Mouse (Mus musculus) myocyte (in vitro differentiated cells): ENCODE results near the gene a. TPM values are rescaled to one million over a fixed set of nuclear protein-coding genes. Genes with fewer than 3 reads are reported as not detected.

Experiments used
- H3K27me3 ChIP-seq: one replicate; pipeline ENCODE4 v1.6.1; 2011; ENCODE audit not compliant: control insufficient read depth, insufficient read depth, insufficient read length
- H3K36me3 ChIP-seq: one replicate; pipeline ENCODE4 v1.6.1; 2011; ENCODE audit not compliant: control insufficient read depth, insufficient read depth
- H3K4me2 ChIP-seq: one replicate; pipeline ENCODE4 v1.6.1; 2011; ENCODE audit warnings: low read depth, control low read depth
- H3K4me3 ChIP-seq: one replicate; pipeline ENCODE4 v1.5.1; 2011; ENCODE audit warnings: mild to moderate bottlenecking, control low read depth, moderate library complexity
- H3K79me2 ChIP-seq: one replicate; pipeline ENCODE4 v1.6.1; 2011; ENCODE audit not compliant: control insufficient read depth, insufficient read depth
- H3ac ChIP-seq: one replicate; pipeline ENCODE4 v1.6.1; 2011; ENCODE audit not compliant: control insufficient read depth, insufficient read length
- CEBPB ChIP-seq: IDR thresholded peaks from 2 replicates; pipeline ENCODE4 v1.6.1; 2011; ENCODE audit warnings: mild to moderate bottlenecking, moderate library complexity; ENCODE audit not compliant: poor library complexity, insufficient read depth, severe bottlenecking
- E2F4 ChIP-seq: IDR thresholded peaks from one replicate; pipeline ENCODE4 v1.6.1; 2011; ENCODE audit warnings: mild to moderate bottlenecking, control low read depth, moderate library complexity; ENCODE audit not compliant: insufficient read depth
- MAX ChIP-seq: IDR thresholded peaks from one replicate; pipeline ENCODE4 v1.6.1; 2011; ENCODE audit warnings: low read depth, mild to moderate bottlenecking, control low read depth
- MYOD1 ChIP-seq, 3 experiments: IDR thresholded peaks; one replicate each; pipeline ENCODE4 v1.6.1; 2011; ENCODE audit warnings: control low read depth in 2 of 3, low read depth in 2 of 3, mild to moderate bottlenecking in 2 of 3, moderate library complexity in 1 of 3; ENCODE audit not compliant: insufficient read length in 2 of 3, control insufficient read depth in 1 of 3
- MYOG ChIP-seq, 3 experiments: IDR thresholded peaks; one replicate each; pipeline ENCODE4 v1.6.1; 2011; ENCODE audit warnings: control low read depth in 2 of 3, low read depth in 2 of 3, mild to moderate bottlenecking in 2 of 3; ENCODE audit not compliant: insufficient read length in 2 of 3, control insufficient read depth in 1 of 3, insufficient read depth in 1 of 3
- POLR2A ChIP-seq: IDR thresholded peaks from one replicate; pipeline ENCODE4 v1.6.1; 2011; ENCODE audit warnings: low read depth, mild to moderate bottlenecking, control low read depth, moderate library complexity; ENCODE audit not compliant: insufficient read length
- POLR2AphosphoS2 ChIP-seq: IDR thresholded peaks from one replicate; pipeline ENCODE4 v1.6.1; 2011; ENCODE audit warnings: low read depth, control low read depth; ENCODE audit not compliant: insufficient read length
- REST ChIP-seq: IDR thresholded peaks from one replicate; pipeline ENCODE4 v1.6.1; 2011; ENCODE audit warnings: mild to moderate bottlenecking, control low read depth, moderate library complexity; ENCODE audit not compliant: insufficient read depth, insufficient read length
- SRF ChIP-seq: IDR thresholded peaks from one replicate; pipeline ENCODE4 v1.6.1; 2011; ENCODE audit warnings: low read depth; ENCODE audit not compliant: control insufficient read depth, insufficient read length
- TCF12 ChIP-seq: IDR thresholded peaks from one replicate; pipeline ENCODE4 v1.6.1; 2011; ENCODE audit warnings: mild to moderate bottlenecking, control low read depth; ENCODE audit not compliant: poor library complexity, insufficient read depth, severe bottlenecking
- TCF3 ChIP-seq: IDR thresholded peaks from one replicate; pipeline ENCODE4 v1.6.1; 2011; ENCODE audit warnings: low read depth, control low read depth; ENCODE audit not compliant: insufficient read length
- USF1 ChIP-seq: IDR thresholded peaks from one replicate; pipeline ENCODE4 v1.6.1; 2011; ENCODE audit warnings: low read depth, mild to moderate bottlenecking, control low read depth, moderate library complexity
- polyA plus RNA-seq: library from polyadenylated mRNA; unstranded; fragments of >200 nt; fragmentation: generic; extraction: Trizol; gene quantifications from one replicate; pipeline ENCODE4 v1.2.1, GENCODE M21; 2012; ENCODE audit warnings: missing spikeins

Gene a
- polyA plus RNA-seq, 1 experiment: not detected

- no peaks in the 10 kb centered on the region for H3K27me3 ChIP-seq
- peaks cover 97% of the 10 kb centered on the region for H3K79me2 ChIP-seq
- TF ChIP-seq POLR2A (no peak), TCF3 (no peak)
- no peak overlapping the region for H3K4me2 ChIP-seq
- no peak overlapping the region for H3K4me3 ChIP-seq
- no peak overlapping the region for H3ac ChIP-seq
- no peaks in the 10 kb centered on the region for H3K36me3 ChIP-seq
These were observed 56.9 kb downstream of the a start for GRCm38 (mm10) chr2:154848086-154848485.

GRCm38 (mm10) chr2:154855383-154855782 is 64.2 kb downstream of the a start:
- H3K4me3 ChIP-seq: no peak overlapping the region
- H3K79me2 ChIP-seq: peaks cover 66% of the 10 kb centered on the region
- TF ChIP-seq POLR2A (no peak), POLR2AphosphoS2 (no peak), SRF (no peak), TCF12 (no peak), TCF3 (no peak), CEBPB (no peak), REST (no peak)
- H3K27me3 ChIP-seq: no peaks in the 10 kb centered on the region
- no peak overlapping the region for H3ac ChIP-seq
- H3K36me3 ChIP-seq: peaks cover 13% of the 10 kb centered on the region
- H3K4me2 ChIP-seq: no peak overlapping the region

- H3K36me3 ChIP-seq: peaks cover 37% of the 10 kb centered on the region
- H3K4me2 ChIP-seq: no peak overlapping the region
- TF ChIP-seq REST (no peak), MYOG (IDR thresholded peaks at IDR 0.05; ENCODE audit: control insufficient read depth in 1 of 3, insufficient read depth in 1 of 3, insufficient read length in 2 of 3, low read depth in 2 of 3) (no peak), USF1 (no peak), MYOD1 (IDR thresholded peaks at IDR 0.05; ENCODE audit: control insufficient read depth in 1 of 3, insufficient read length in 2 of 3, low read depth in 2 of 3) (no peak), TCF12 (no peak), POLR2A (no peak), POLR2AphosphoS2 (no peak), E2F4 (no peak), TCF3 (no peak), SRF (no peak), MAX (no peak), CEBPB (no peak)
- H3K79me2 ChIP-seq: peaks cover 4% of the 10 kb centered on the region
- no peak overlapping the region for H3ac ChIP-seq
- H3K27me3 ChIP-seq: no peaks in the 10 kb centered on the region
- H3K4me3 ChIP-seq: no peak overlapping the region
These were observed 72.5 kb downstream of the a start for GRCm38 (mm10) chr2:154863672-154864071.

- Histone ChIP-seq H3K4me2 (no peak overlapping the region), H3K79me2 (peaks cover 4% of the 10 kb centered on the region), H3K4me3 (no peak overlapping the region), H3ac (no peak overlapping the region), H3K27me3 (no peaks in the 10 kb centered on the region), H3K36me3 (peaks cover 45% of the 10 kb centered on the region)
- TF ChIP-seq MYOD1 (IDR thresholded peaks at IDR 0.05; ENCODE audit: control insufficient read depth in 1 of 3, insufficient read length in 2 of 3, low read depth in 2 of 3) (no peak), POLR2AphosphoS2 (peak; percentile 41), USF1 (no peak)
These were observed 74.5 kb downstream of the a start for GRCm38 (mm10) chr2:154865696-154866095.

GRCm38 (mm10) chr2:154868106-154868505 is 76.9 kb downstream of the a start:
- H3ac ChIP-seq: no peak overlapping the region
- no peaks in the 10 kb centered on the region for H3K27me3 ChIP-seq
- no peak overlapping the region for H3K4me2 ChIP-seq
- peaks cover 63% of the 10 kb centered on the region for H3K36me3 ChIP-seq
- TF ChIP-seq POLR2AphosphoS2: peak; percentile 71
- no peak for TF ChIP-seq TCF3
- H3K79me2 ChIP-seq: no peaks in the 10 kb centered on the region
- H3K4me3 ChIP-seq: no peak overlapping the region

- H3K79me2 ChIP-seq: no peaks in the 10 kb centered on the region
- no peak overlapping the region for H3K4me3 ChIP-seq
- no peaks in the 10 kb centered on the region for H3K27me3 ChIP-seq
- no peak for TF ChIP-seq REST
- peak; percentile 43 for TF ChIP-seq POLR2AphosphoS2
- no peak overlapping the region for H3K4me2 ChIP-seq
- peaks cover 83% of the 10 kb centered on the region for H3K36me3 ChIP-seq
- H3ac ChIP-seq: no peak overlapping the region
These were observed 78.9 kb downstream of the a start for GRCm38 (mm10) chr2:154869954-154870641.
